Mouse (Mus musculus): ENCODE results near the gene Cacna1s. TPM values are rescaled to one million over a fixed set of nuclear protein-coding genes. Genes with fewer than 3 reads are reported as not detected.

The Cacna1s gene
- polyA plus RNA-seq, 1 experiment from 2014 or later = 0.17 TPM

DNA sequence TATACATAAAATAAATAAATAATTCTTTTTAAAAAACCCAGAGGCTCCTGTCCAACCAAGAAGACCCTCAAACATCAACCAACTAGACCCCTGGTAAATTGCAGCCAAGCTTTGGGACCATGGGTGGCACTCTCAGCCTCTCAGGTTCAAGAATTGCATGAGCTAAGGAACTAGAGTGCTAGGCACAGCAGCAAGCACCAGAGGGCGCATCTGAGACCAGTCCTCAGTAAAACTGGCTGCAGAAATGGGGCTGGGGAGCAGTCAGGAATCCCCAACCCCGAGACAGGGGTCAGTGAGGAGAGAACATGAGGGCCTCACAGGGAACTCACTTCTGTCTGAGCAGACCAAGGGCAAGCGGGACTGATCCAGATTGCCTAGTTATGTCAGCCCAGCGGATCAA, 6.8 kb upstream of the Cacna1s start:
- no peak overlapping the region for H3K27ac ChIP-seq (replicated peaks; ENCODE audit: low read depth, low read length)
- 17% methylated on average over 4 of the region's 4 CpGs for WGBS

DNA sequence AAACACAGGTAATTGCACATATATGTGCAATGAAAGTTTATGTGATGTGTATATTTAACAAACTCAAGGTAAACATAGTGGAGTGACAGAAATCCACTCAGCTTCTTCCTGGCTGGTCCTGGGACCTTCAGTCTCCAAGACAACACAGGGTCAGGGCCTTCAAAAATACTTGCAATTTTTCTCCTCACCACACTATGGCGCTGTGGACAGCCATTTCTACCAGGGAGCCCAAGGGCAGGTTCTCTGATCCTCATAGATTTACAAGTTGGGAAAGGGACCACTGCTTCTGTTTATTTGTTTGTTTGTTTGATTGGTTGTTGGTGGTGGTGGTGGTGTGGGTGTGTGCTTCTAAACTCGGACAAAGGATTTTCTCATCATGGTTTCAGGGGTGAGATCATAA, 5.1 kb upstream of the Cacna1s start:
- Histone ChIP-seq H3K36me3 (ENCODE audit: control insufficient read depth, insufficient read depth, low read length) (no peaks in the 10 kb centered on the region), H3K27ac (replicated peaks; ENCODE audit: low read depth, low read length) (no peak overlapping the region), H3K4me2 (ENCODE audit: low read depth, severe bottlenecking) (no peak overlapping the region), H3K9me3 (ENCODE audit: control insufficient read depth, low read length) (no peaks in the 10 kb centered on the region), H3K27me3 (ENCODE audit: control insufficient read depth, insufficient read depth, low read length) (peaks cover 22% of the 10 kb centered on the region), H3K9ac (ENCODE audit: low read length) (no peak overlapping the region), H3K4me1 (ENCODE audit: control insufficient read depth, insufficient read depth, low read length) (peaks cover 8% of the 10 kb centered on the region; the same call in 1 of the 2 replicates), H3K4me3 (ENCODE audit: low read depth, low read length) (no peak overlapping the region)
- DNase-seq (ENCODE audit: low spot score) (peak; percentile 48), ATAC-seq (ENCODE audit: insufficient number of reproducible peaks, low FRiP score, low TSS enrichment, low read depth) (no peak)
- WGBS = 4% methylated on average over 2 of the region's 2 CpGs

More for the DNA sequence above, 6.8 kb upstream of the Cacna1s start:
- Histone ChIP-seq H3K9me3 (ENCODE audit: control insufficient read depth, low read length) (no peaks in the 10 kb centered on the region), H3K36me3 (ENCODE audit: control insufficient read depth, insufficient read depth, low read length) (no peaks in the 10 kb centered on the region), H3K9ac (ENCODE audit: low read length) (no peak overlapping the region), H3K4me3 (ENCODE audit: low read depth, low read length) (no peak overlapping the region), H3K4me2 (ENCODE audit: low read depth, severe bottlenecking) (no peak overlapping the region), H3K4me1 (ENCODE audit: control insufficient read depth, insufficient read depth, low read length) (peaks cover 10% of the 10 kb centered on the region; the same call in 1 of the 2 replicates), H3K27me3 (ENCODE audit: control insufficient read depth, insufficient read depth, low read length) (peaks cover 18% of the 10 kb centered on the region)
- ATAC-seq (ENCODE audit: insufficient number of reproducible peaks, low FRiP score, low TSS enrichment, low read depth) (no peak), DNase-seq (ENCODE audit: low spot score) (peak; percentile 77)

DNA sequence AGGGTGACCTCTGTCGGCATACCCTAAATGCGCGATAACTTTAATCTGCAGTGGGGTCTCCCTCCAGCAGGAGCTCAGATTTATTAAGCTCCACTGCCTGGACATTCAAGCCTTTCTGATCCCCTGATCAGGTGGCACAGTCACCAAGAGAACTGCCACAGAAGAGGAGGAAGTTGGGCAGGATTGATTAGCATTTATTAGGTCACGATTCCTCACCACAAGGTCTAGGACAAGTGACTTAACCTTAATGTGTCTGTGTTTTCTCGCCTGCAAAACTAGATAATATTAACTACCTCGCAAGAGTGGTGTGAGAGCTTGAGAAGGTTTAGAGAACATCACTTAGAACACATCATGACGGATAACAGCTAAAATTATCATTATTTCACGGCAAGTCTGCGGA, 4.7 kb upstream of the Cacna1s start:
- no peak overlapping the region for H3K4me2 ChIP-seq (ENCODE audit: low read depth, severe bottlenecking)
- WGBS = 76% methylated on average over 9 of the region's 9 CpGs
- H3K36me3 ChIP-seq (ENCODE audit: control insufficient read depth, insufficient read depth, low read length) = no peaks in the 10 kb centered on the region
- H3K9me3 ChIP-seq (ENCODE audit: control insufficient read depth, low read length) = no peaks in the 10 kb centered on the region
- ATAC-seq (ENCODE audit: insufficient number of reproducible peaks, low FRiP score, low TSS enrichment, low read depth) (no peak), DNase-seq (ENCODE audit: low spot score) (no peak)
- H3K27me3 ChIP-seq (ENCODE audit: control insufficient read depth, insufficient read depth, low read length) = peaks cover 27% of the 10 kb centered on the region
- no peak overlapping the region for H3K4me3 ChIP-seq (ENCODE audit: low read depth, low read length)
- H3K4me1 ChIP-seq (ENCODE audit: control insufficient read depth, insufficient read depth, low read length) = peaks cover 8% of the 10 kb centered on the region; the same call in 1 of the 2 replicates
- no peak overlapping the region for H3K27ac ChIP-seq (replicated peaks; ENCODE audit: low read depth, low read length)
- no peak overlapping the region for H3K9ac ChIP-seq (ENCODE audit: low read length)

DNA sequence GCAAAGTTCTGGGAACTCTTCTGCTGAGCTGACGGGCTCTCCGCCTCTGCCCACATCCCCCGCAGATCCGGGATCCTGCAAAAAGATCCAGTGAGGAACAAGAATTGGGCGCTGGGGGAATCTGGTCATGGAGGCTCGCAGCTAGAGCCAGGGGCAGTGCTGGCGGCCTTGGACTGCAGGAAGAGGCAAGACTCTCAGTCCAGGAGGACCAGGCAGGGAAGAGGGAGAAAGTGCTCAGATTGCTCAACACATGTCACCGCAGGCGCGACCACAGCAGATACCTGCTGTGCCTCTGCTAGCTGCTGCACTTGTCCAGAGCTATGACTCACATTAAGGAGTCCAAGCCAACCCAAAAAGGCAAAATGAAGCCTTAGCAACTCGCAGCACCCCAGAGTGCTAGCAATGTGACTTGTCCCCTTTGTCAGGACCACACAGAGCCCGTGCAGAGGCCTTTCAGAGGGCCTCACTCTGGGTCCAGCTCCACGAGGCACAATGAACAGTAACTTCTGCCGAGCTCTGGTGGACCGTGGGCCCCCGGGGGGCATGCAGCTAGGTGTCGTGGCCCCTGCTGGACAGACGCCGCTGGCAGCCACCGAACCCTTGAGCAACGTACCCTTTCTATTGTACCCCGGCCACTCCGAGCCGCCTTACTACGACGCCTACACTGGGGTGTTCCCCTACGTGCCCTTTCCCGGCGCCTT, 2.1 kb upstream of the Cacna1s start, which contains the start of gene Ascl5:
Gene Ascl5, plus strand, starts transcription at position 493 of the 701 bp plus-strand sequence.
- H3K4me2 ChIP-seq (ENCODE audit: low read depth, severe bottlenecking) = peak within 1 kb of the TSS; percentile 50
- peaks cover 8% of the 10 kb centered on the region; the same call in 1 of the 2 replicates for H3K4me1 ChIP-seq (ENCODE audit: control insufficient read depth, insufficient read depth, low read length)
- no peak for ATAC-seq (ENCODE audit: insufficient number of reproducible peaks, low FRiP score, low TSS enrichment, low read depth)
- H3K9me3 ChIP-seq (ENCODE audit: control insufficient read depth, low read length) = no peaks in the 10 kb centered on the region
- H3K36me3 ChIP-seq (ENCODE audit: control insufficient read depth, insufficient read depth, low read length) = no peaks in the 10 kb centered on the region
- 20% methylated on average over 29 of the region's 29 CpGs for WGBS
- peak within 1 kb of the TSS; percentile 27 for H3K4me3 ChIP-seq (ENCODE audit: low read depth, low read length)
- peaks cover 27% of the 10 kb centered on the region for H3K27me3 ChIP-seq (ENCODE audit: control insufficient read depth, insufficient read depth, low read length)
- no peak within 1 kb of the TSS for H3K27ac ChIP-seq (replicated peaks; ENCODE audit: low read depth, low read length)
- H3K9ac ChIP-seq (ENCODE audit: low read length) = peak within 1 kb of the TSS; percentile 22; the same call in 1 of the 2 replicates
- DNase-seq (ENCODE audit: low spot score) = peak; percentile 44

DNA sequence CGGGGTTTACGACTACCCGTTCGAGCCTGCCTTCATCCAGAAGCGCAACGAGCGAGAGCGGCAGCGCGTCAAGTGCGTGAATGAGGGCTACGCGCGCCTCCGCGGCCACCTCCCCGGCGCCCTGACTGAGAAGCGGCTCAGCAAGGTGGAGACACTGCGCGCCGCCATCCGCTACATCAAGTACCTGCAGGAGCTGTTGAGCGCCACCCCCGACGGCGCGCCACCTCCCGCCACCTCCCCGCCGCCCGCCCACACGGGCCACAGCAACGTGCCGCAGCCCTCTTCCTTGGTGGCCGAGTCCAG, 1.6 kb upstream of the Cacna1s start:
- DNase-seq (ENCODE audit: low spot score) = peak; percentile 43
- H3K27me3 ChIP-seq (ENCODE audit: control insufficient read depth, insufficient read depth, low read length) = peaks cover 27% of the 10 kb centered on the region

DNA sequence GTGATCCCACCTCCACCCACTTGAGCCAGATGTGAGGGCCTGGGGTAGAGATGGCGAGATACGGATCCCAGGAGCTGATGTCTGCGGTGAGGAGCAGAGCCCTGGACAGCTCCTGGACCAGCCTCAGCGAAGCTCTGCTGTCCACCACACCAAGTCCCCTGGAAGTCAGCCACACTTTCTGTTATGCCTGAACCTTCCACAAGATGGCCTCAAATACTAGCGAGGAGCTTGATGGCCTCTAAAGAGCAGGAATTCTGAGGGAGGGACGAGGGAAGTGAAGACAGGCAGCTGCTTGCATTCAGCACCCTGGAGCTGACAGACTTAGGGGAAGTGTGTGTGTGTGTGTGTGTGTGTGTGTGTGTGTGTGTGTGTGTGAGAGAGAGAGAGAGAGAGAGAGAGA, 1.1 kb upstream of the Cacna1s start:
- Histone ChIP-seq H3K36me3 (ENCODE audit: control insufficient read depth, insufficient read depth, low read length) (no peaks in the 10 kb centered on the region), H3K27ac (replicated peaks; ENCODE audit: low read depth, low read length) (no peak overlapping the region), H3K27me3 (ENCODE audit: control insufficient read depth, insufficient read depth, low read length) (peaks cover 27% of the 10 kb centered on the region), H3K9ac (ENCODE audit: low read length) (no peak overlapping the region), H3K4me3 (ENCODE audit: low read depth, low read length) (peak overlapping the region; percentile 27), H3K4me1 (ENCODE audit: control insufficient read depth, insufficient read depth, low read length) (peaks cover 8% of the 10 kb centered on the region; the same call in 1 of the 2 replicates), H3K9me3 (ENCODE audit: control insufficient read depth, low read length) (no peaks in the 10 kb centered on the region), H3K4me2 (ENCODE audit: low read depth, severe bottlenecking) (peak overlapping the region; percentile 50)
- peak; percentile 77; the same call in 1 of the 2 replicates for ATAC-seq (ENCODE audit: insufficient number of reproducible peaks, low FRiP score, low TSS enrichment, low read depth)
- DNase-seq (ENCODE audit: low spot score) = peak; percentile 80
- WGBS = 0% methylated on average over 6 of the region's 6 CpGs

More for the DNA sequence above, 1.6 kb upstream of the Cacna1s start:
- no peaks in the 10 kb centered on the region for H3K36me3 ChIP-seq (ENCODE audit: control insufficient read depth, insufficient read depth, low read length)
- peak overlapping the region; percentile 50 for H3K4me2 ChIP-seq (ENCODE audit: low read depth, severe bottlenecking)
- H3K9me3 ChIP-seq (ENCODE audit: control insufficient read depth, low read length) = no peaks in the 10 kb centered on the region
- H3K27ac ChIP-seq (replicated peaks; ENCODE audit: low read depth, low read length) = no peak overlapping the region
- peak overlapping the region; percentile 22; the same call in 1 of the 2 replicates for H3K9ac ChIP-seq (ENCODE audit: low read length)
- under 1% methylated on average over 36 of the region's 36 CpGs for WGBS
- peak; percentile 36; the same call in 1 of the 2 replicates for ATAC-seq (ENCODE audit: insufficient number of reproducible peaks, low FRiP score, low TSS enrichment, low read depth)
- H3K4me3 ChIP-seq (ENCODE audit: low read depth, low read length) = peak overlapping the region; percentile 27
- peaks cover 8% of the 10 kb centered on the region; the same call in 1 of the 2 replicates for H3K4me1 ChIP-seq (ENCODE audit: control insufficient read depth, insufficient read depth, low read length)

DNA sequence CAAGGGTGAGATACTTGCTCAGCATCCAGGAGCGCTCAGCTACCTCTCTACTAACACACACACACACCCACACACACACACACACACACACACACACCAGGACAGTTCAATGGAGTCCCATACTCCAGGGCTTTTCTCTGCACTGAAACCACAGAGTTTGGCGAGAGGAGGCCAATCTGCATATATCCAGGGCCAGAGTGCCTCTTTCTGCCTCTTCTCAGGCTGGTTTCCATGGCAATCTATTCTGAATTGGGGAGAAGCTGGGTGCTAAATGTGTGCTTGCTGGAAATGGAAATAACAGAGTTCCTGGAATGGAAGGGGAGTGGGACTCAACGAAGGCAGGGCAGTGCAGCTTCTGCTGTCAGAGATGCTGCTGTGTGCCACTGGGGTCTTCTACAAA, 3.2 kb downstream of the Cacna1s start:
- peaks cover 6% of the 10 kb centered on the region; the same call in 1 of the 2 replicates for H3K4me1 ChIP-seq (ENCODE audit: control insufficient read depth, insufficient read depth, low read length)
- H3K4me2 ChIP-seq (ENCODE audit: low read depth, severe bottlenecking) = no peak overlapping the region
- H3K27me3 ChIP-seq (ENCODE audit: control insufficient read depth, insufficient read depth, low read length) = peaks cover 11% of the 10 kb centered on the region
- WGBS = 75% methylated on average over 3 of the region's 3 CpGs
- no peak overlapping the region for H3K4me3 ChIP-seq (ENCODE audit: low read depth, low read length)
- DNase-seq (ENCODE audit: low spot score) = no peak
- ATAC-seq (ENCODE audit: insufficient number of reproducible peaks, low FRiP score, low TSS enrichment, low read depth) = no peak
- H3K9ac ChIP-seq (ENCODE audit: low read length) = no peak overlapping the region
- H3K36me3 ChIP-seq (ENCODE audit: control insufficient read depth, insufficient read depth, low read length) = no peaks in the 10 kb centered on the region
- no peaks in the 10 kb centered on the region for H3K9me3 ChIP-seq (ENCODE audit: control insufficient read depth, low read length)
- H3K27ac ChIP-seq (replicated peaks; ENCODE audit: low read depth, low read length) = no peak overlapping the region

DNA sequence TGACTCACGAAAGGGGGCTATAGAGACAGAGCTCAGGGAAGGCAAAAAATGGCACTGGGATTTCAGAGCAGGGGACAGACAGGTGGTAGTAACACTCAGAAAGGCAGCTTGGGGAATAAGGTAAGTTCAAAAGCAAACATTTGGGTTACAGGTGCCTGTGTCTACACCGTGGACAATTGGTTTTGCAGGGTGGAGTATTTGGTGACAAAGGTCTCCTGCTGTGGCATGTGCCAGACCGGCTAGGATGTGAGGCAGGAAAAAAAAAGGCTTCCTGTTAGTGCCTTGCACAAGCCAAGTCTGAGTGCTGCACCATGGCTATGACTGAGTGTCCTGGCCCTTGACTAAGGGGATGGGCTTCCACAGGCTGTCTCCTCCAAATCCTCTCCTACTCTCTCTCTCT, 6.0 kb downstream of the Cacna1s start:
- no peaks in the 10 kb centered on the region for H3K4me1 ChIP-seq (ENCODE audit: control insufficient read depth, insufficient read depth, low read length)
- no peak overlapping the region for H3K4me3 ChIP-seq (ENCODE audit: low read depth, low read length)
- ATAC-seq (ENCODE audit: insufficient number of reproducible peaks, low FRiP score, low TSS enrichment, low read depth) = no peak
- DNase-seq (ENCODE audit: low spot score) = no peak
- H3K4me2 ChIP-seq (ENCODE audit: low read depth, severe bottlenecking) = no peak overlapping the region
- 47% methylated on average over 3 of the region's 3 CpGs for WGBS
- H3K27me3 ChIP-seq (ENCODE audit: control insufficient read depth, insufficient read depth, low read length) = no peaks in the 10 kb centered on the region
- no peak overlapping the region for H3K9ac ChIP-seq (ENCODE audit: low read length)
- no peaks in the 10 kb centered on the region for H3K9me3 ChIP-seq (ENCODE audit: control insufficient read depth, low read length)
- no peak overlapping the region for H3K27ac ChIP-seq (replicated peaks; ENCODE audit: low read depth, low read length)
- no peaks in the 10 kb centered on the region for H3K36me3 ChIP-seq (ENCODE audit: control insufficient read depth, insufficient read depth, low read length)

All from limb, embryonic 11.5 days (tissue).